Mouse (Mus musculus): ENCODE data around the gene Gm49776. TPM values are rescaled to one million over a fixed set of nuclear protein-coding genes. Genes with fewer than 3 reads are reported as not detected.
A peak's percentile ranks its signal among the peaks of the same experiment; 100 is the strongest.

Gene Gm49776
- total RNA-seq, 1 experiment, result 1.7 TPM

DNA sequence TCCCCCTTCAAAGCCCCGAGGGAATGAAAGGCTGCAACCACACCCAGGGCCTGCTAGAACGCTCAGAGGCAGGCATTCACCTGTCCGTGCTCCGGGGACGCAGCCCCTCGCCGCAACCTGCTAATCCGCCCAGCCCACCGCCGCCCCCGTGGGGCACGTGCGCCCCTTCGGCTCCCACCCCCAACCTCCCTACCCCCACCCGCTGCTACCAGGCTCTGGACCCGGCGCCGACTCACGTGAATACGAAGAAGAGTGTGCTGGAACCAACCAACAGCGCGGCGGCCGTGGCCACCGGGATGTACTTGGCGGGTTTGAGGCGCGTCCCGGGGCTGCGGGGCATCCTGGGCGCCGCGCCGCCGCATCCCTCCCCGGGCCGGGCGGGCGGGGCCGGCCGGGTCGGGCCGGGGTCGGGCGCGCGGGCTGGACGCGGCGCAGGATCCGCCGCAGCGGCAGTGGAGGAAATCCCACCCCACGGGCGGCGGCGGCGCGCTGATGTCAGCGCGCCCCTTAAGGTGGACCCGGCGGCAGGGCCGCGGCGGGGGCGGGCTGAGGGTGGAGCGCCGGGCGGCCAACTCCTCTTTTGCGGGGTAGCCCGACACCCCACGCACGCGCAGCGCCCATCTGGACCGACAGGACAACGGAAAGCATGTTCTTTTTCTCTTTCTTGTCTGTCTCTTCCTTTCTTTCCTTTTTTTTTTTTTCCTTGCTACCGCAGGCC is 23.3 kb downstream of the Gm49776 start, which contains the start of gene Zdhhc8:
Gene Zdhhc8, minus strand, starts transcription at position 466 of the 718 bp plus-strand sequence.
- in situ Hi-C loops (cut with MboI; ENCODE audit: low sequenced_read_pairs in 2 of 2, unreplicated experiment in 2 of 2), result no loop called here
- Histone ChIP-seq H3K4me1 (ENCODE audit: control insufficient read depth in 2 of 2, insufficient read depth in 2 of 2, low read length in 2 of 2, poor library complexity in 1 of 2) (peaks cover 0 to 5% of the 10 kb centered on the region in 2 experiments; a peak in 1 of 4 replicates), H3K9ac (ENCODE audit: insufficient read depth, low read depth, low read length, poor library complexity, severe bottlenecking) (peak within 1 kb of the TSS; percentile 70), H3K4me3 (ENCODE audit: insufficient read depth in 1 of 2, low read depth in 1 of 2, low read length in 2 of 2, poor library complexity in 1 of 2, severe bottlenecking in 1 of 2) (peak within 1 kb of the TSS; percentile 65 to 90), H3K27ac (ENCODE audit: insufficient read depth, low read depth, low read length, poor library complexity, severe bottlenecking) (no peak within 1 kb of the TSS), H3K9me3 (ENCODE audit: control insufficient read depth, insufficient read depth, low read depth, low read length) (no peaks in the 10 kb centered on the region), H3K36me3 (ENCODE audit: control insufficient read depth, insufficient read depth, low read length, poor library complexity, severe bottlenecking) (peaks cover 8% of the 10 kb centered on the region)
- TF ChIP-seq ZNF384 (IDR thresholded peaks at IDR 0.05; ENCODE audit: low read depth, low read length) (0 out of 2 replicates have a peak, but pooled peaks have one; percentile 30), CHD2 (IDR thresholded peaks at IDR 0.05; ENCODE audit: low read depth, low read length) (no peak)
- no peak for DNase-seq (ENCODE audit: low read depth, low spot score)

DNA sequence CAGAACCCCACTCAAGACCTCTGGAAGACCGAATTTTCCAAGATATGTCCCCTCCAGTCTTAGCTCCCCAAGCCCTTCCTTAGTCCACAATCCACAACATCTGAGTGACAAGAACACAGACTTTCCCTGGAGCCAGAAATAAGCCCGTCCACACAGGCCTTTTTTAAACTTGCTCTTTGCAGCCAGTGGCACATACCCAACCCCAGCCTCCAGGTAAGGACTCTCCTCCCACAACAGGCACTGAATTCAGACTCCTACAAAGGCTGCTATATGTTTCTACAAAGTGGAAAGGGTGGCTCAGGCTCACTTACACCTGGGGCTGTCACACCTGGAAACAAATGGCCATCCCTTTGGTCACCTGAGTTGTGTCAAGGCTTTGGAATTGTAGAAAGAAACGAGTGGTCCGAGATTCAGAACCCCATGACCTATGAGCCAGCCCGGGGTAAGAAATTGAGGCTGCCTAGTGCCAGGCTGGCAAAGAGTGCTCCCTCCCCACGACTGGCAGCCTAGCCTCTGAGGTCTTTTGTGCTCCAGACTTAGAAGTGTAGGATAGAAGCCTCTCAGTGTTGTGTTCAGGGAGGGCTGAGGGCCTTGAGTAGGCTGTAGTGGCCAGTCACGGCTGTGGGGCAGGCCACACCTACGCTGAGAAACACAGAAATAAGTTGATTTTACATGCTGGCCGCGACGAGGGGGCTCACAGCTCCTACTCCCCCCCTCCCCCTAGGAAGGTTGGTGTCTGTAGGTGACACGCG is 24.0 kb downstream of the Gm49776 start:
- TF ChIP-seq HCFC1 (IDR thresholded peaks at IDR 0.05; ENCODE audit: borderline replicate concordance, insufficient read depth, low read length) (no peak), MAFK (IDR thresholded peaks at IDR 0.05; ENCODE audit: insufficient read depth, low read depth, low read length) (no peak), ZNF384 (IDR thresholded peaks at IDR 0.05; ENCODE audit: low read depth, low read length) (no peak), CHD2 (IDR thresholded peaks at IDR 0.05; ENCODE audit: low read depth, low read length) (no peak), ZC3H11A (IDR thresholded peaks at IDR 0.05; ENCODE audit: borderline replicate concordance, low read depth, low read length) (no peak)
- H3K36me3 ChIP-seq (ENCODE audit: control insufficient read depth, insufficient read depth, low read length, poor library complexity, severe bottlenecking), result peaks cover 3% of the 10 kb centered on the region; the same call in 1 of the 2 replicates
- H3K4me3 ChIP-seq (ENCODE audit: insufficient read depth in 1 of 2, low read depth in 1 of 2, low read length in 2 of 2, poor library complexity in 1 of 2, severe bottlenecking in 1 of 2), result peak overlapping the region; percentile 65 to 90
- H3K9ac ChIP-seq (ENCODE audit: insufficient read depth, low read depth, low read length, poor library complexity, severe bottlenecking), result peak overlapping the region; percentile 70
- no peak overlapping the region for H3K27ac ChIP-seq (ENCODE audit: insufficient read depth, low read depth, low read length, poor library complexity, severe bottlenecking)
- in situ Hi-C loops (cut with MboI; ENCODE audit: low sequenced_read_pairs in 2 of 2, unreplicated experiment in 2 of 2), result no loop called here
- no peak for DNase-seq (ENCODE audit: low read depth, low spot score)
- H3K4me1 ChIP-seq (ENCODE audit: control insufficient read depth in 2 of 2, insufficient read depth in 2 of 2, low read length in 2 of 2, poor library complexity in 1 of 2), result peaks cover 0 to 5% of the 10 kb centered on the region in 2 experiments; a peak in 1 of 4 replicates
- H3K9me3 ChIP-seq (ENCODE audit: control insufficient read depth, insufficient read depth, low read depth, low read length), result no peaks in the 10 kb centered on the region

DNA sequence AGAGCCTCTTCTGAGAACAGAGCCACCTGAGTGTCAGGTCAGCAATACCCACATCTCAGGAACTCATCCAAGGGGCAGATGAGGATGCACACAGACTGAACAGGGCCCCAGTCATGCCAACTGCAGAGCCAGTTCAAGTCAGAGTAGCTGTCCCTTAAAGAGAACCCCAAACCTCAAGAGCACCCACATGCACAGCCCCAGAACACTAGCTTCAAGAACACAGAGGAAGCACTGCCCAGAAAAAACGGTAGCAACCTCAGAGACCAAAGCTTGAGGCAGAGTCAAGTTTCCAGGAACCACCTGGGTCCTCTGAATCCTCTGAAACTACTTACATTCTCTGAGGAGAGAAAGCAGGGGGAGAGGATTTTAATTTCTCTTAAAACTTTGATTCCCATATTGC is 24.7 kb downstream of the Gm49776 start:
- in situ Hi-C loops (cut with MboI; ENCODE audit: low sequenced_read_pairs in 2 of 2, unreplicated experiment in 2 of 2), result no loop called here
- TF ChIP-seq HCFC1 (IDR thresholded peaks at IDR 0.05; ENCODE audit: borderline replicate concordance, insufficient read depth, low read length), result no peak
- no peak for TF ChIP-seq ZNF384 (IDR thresholded peaks at IDR 0.05; ENCODE audit: low read depth, low read length)
- no peak for TF ChIP-seq ZC3H11A (IDR thresholded peaks at IDR 0.05; ENCODE audit: borderline replicate concordance, low read depth, low read length)
- no peak for TF ChIP-seq CHD2 (IDR thresholded peaks at IDR 0.05; ENCODE audit: low read depth, low read length)
- TF ChIP-seq MAFK (IDR thresholded peaks at IDR 0.05; ENCODE audit: insufficient read depth, low read depth, low read length), result no peak

DNA sequence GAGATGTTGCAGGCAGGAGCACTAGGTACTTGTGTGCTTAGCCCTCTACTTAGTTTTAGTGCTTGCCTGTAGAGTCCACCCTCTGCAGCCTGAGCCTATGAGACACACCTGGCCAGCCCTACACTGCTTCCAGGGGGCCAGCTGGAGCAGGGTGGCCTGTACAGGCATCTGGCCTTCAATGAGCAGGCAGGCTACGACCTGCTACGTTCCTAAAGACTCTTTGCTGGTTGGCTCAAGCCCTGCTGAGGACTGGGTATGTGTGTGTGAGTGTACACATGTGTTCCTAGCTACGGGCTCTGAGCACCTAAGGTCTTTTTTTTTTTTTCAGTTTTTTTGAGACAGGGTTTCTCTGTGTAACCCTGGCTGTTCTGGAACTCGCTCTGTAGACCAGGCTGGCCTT is 26.7 kb downstream of the Gm49776 start:
- peaks cover 14% of the 10 kb centered on the region; the same call in 1 of the 2 replicates for H3K36me3 ChIP-seq (ENCODE audit: control insufficient read depth, insufficient read depth, low read length, poor library complexity, severe bottlenecking)
- in situ Hi-C loops (cut with MboI; ENCODE audit: low sequenced_read_pairs in 2 of 2, unreplicated experiment in 2 of 2), result no loop called here
- TF ChIP-seq ZNF384 (IDR thresholded peaks at IDR 0.05; ENCODE audit: low read depth, low read length) (no peak), ZC3H11A (IDR thresholded peaks at IDR 0.05; ENCODE audit: borderline replicate concordance, low read depth, low read length) (no peak), HCFC1 (IDR thresholded peaks at IDR 0.05; ENCODE audit: borderline replicate concordance, insufficient read depth, low read length) (no peak), MAFK (IDR thresholded peaks at IDR 0.05; ENCODE audit: insufficient read depth, low read depth, low read length) (no peak), CHD2 (IDR thresholded peaks at IDR 0.05; ENCODE audit: low read depth, low read length) (no peak)
- no peak for DNase-seq (ENCODE audit: low read depth, low spot score)
- no peaks in the 10 kb centered on the region for H3K9me3 ChIP-seq (ENCODE audit: control insufficient read depth, insufficient read depth, low read depth, low read length)
- H3K4me1 ChIP-seq (ENCODE audit: control insufficient read depth in 2 of 2, insufficient read depth in 2 of 2, low read length in 2 of 2, poor library complexity in 1 of 2), result peaks cover 0 to 5% of the 10 kb centered on the region in 2 experiments; a peak in 1 of 4 replicates
- no peak overlapping the region for H3K27ac ChIP-seq (ENCODE audit: insufficient read depth, low read depth, low read length, poor library complexity, severe bottlenecking)
- H3K4me3 ChIP-seq (ENCODE audit: insufficient read depth in 1 of 2, low read depth in 1 of 2, low read length in 2 of 2, poor library complexity in 1 of 2, severe bottlenecking in 1 of 2), result no peak overlapping the region
- no peak overlapping the region for H3K9ac ChIP-seq (ENCODE audit: insufficient read depth, low read depth, low read length, poor library complexity, severe bottlenecking)

More for the DNA sequence above, 24.7 kb downstream of the Gm49776 start:
- DNase-seq (ENCODE audit: low read depth, low spot score), result no peak
- peaks cover 0 to 5% of the 10 kb centered on the region in 2 experiments; a peak in 1 of 4 replicates for H3K4me1 ChIP-seq (ENCODE audit: control insufficient read depth in 2 of 2, insufficient read depth in 2 of 2, low read length in 2 of 2, poor library complexity in 1 of 2)
- H3K36me3 ChIP-seq (ENCODE audit: control insufficient read depth, insufficient read depth, low read length, poor library complexity, severe bottlenecking), result peaks cover 1% of the 10 kb centered on the region
- no peak overlapping the region for H3K9ac ChIP-seq (ENCODE audit: insufficient read depth, low read depth, low read length, poor library complexity, severe bottlenecking)
- H3K27ac ChIP-seq (ENCODE audit: insufficient read depth, low read depth, low read length, poor library complexity, severe bottlenecking), result no peak overlapping the region
- no peaks in the 10 kb centered on the region for H3K9me3 ChIP-seq (ENCODE audit: control insufficient read depth, insufficient read depth, low read depth, low read length)
- no peak overlapping the region for H3K4me3 ChIP-seq (ENCODE audit: insufficient read depth in 1 of 2, low read depth in 1 of 2, low read length in 2 of 2, poor library complexity in 1 of 2, severe bottlenecking in 1 of 2)
